Mouse (Mus musculus): ENCODE measurements around the gene Med13l. TPM values are rescaled to one million over a fixed set of nuclear protein-coding genes. Genes with fewer than 3 reads are reported as not detected.

The Med13l gene
- total RNA-seq, 2 experiments from 2014 or later = 136 to 166 TPM

- ATAC-seq (replicated peaks; ENCODE audit: low FRiP score, poor library complexity, severe bottlenecking) = no peak
These were observed 7.2 kb upstream of the Med13l start for GRCm38 (mm10) chr5:118553290-118553689.

GRCm38 (mm10) chr5:118555305-118555704 lies 5.2 kb upstream of the Med13l start:
- no peak for ATAC-seq (replicated peaks; ENCODE audit: low FRiP score, poor library complexity, severe bottlenecking)

- ATAC-seq (replicated peaks; ENCODE audit: low FRiP score, poor library complexity, severe bottlenecking) = no peak
These were observed 4.0 kb upstream of the Med13l start for GRCm38 (mm10) chr5:118556387-118556937.

- ATAC-seq (replicated peaks; ENCODE audit: low FRiP score, poor library complexity, severe bottlenecking) = no peak
These were observed 1.6 kb upstream of the Med13l start for GRCm38 (mm10) chr5:118558841-118559240.

GRCm38 (mm10) chr5:118559584-118560384 lies 695 bp upstream of the Med13l start:
- peak; percentile 85 for ATAC-seq (replicated peaks; ENCODE audit: low FRiP score, poor library complexity, severe bottlenecking)

- ATAC-seq (replicated peaks; ENCODE audit: low FRiP score, poor library complexity, severe bottlenecking) = peak; percentile 16
These were observed 858 bp downstream of the Med13l start for GRCm38 (mm10) chr5:118561086-118561987.

GRCm38 (mm10) chr5:118562206-118562605 lies 1.7 kb downstream of the Med13l start:
- ATAC-seq (replicated peaks; ENCODE audit: low FRiP score, poor library complexity, severe bottlenecking) = no peak

GRCm38 (mm10) chr5:118563590-118563989 lies 3.1 kb downstream of the Med13l start:
- ATAC-seq (replicated peaks; ENCODE audit: low FRiP score, poor library complexity, severe bottlenecking) = no peak

GRCm38 (mm10) chr5:118567395-118567794 lies 6.9 kb downstream of the Med13l start:
- no peak for ATAC-seq (replicated peaks; ENCODE audit: low FRiP score, poor library complexity, severe bottlenecking)

GRCm38 (mm10) chr5:118569017-118569416 lies 8.5 kb downstream of the Med13l start:
- no peak for ATAC-seq (replicated peaks; ENCODE audit: low FRiP score, poor library complexity, severe bottlenecking)

- ATAC-seq (replicated peaks; ENCODE audit: low FRiP score, poor library complexity, severe bottlenecking) = no peak
These were observed 9.4 kb downstream of the Med13l start for GRCm38 (mm10) chr5:118569606-118570580.

- no peak for ATAC-seq (replicated peaks; ENCODE audit: low FRiP score, poor library complexity, severe bottlenecking)
These were observed 11.0 kb downstream of the Med13l start for GRCm38 (mm10) chr5:118571504-118571903.

- ATAC-seq (replicated peaks; ENCODE audit: low FRiP score, poor library complexity, severe bottlenecking) = no peak
These were observed 13.8 kb downstream of the Med13l start for GRCm38 (mm10) chr5:118574236-118574635.

GRCm38 (mm10) chr5:118574997-118575396 lies 14.5 kb downstream of the Med13l start:
- no peak for ATAC-seq (replicated peaks; ENCODE audit: low FRiP score, poor library complexity, severe bottlenecking)

- ATAC-seq (replicated peaks; ENCODE audit: low FRiP score, poor library complexity, severe bottlenecking) = no peak
These were observed 15.4 kb downstream of the Med13l start for GRCm38 (mm10) chr5:118575909-118576308.

- no peak for ATAC-seq (replicated peaks; ENCODE audit: low FRiP score, poor library complexity, severe bottlenecking)
These were observed 16.3 kb downstream of the Med13l start for GRCm38 (mm10) chr5:118576731-118577130.

GRCm38 (mm10) chr5:118585355-118585754 lies 24.9 kb downstream of the Med13l start:
- ATAC-seq (replicated peaks; ENCODE audit: low FRiP score, poor library complexity, severe bottlenecking) = no peak

GRCm38 (mm10) chr5:118586560-118586959 lies 26.1 kb downstream of the Med13l start:
- ATAC-seq (replicated peaks; ENCODE audit: low FRiP score, poor library complexity, severe bottlenecking) = no peak

GRCm38 (mm10) chr5:118588381-118588925 lies 28.0 kb downstream of the Med13l start:
- ATAC-seq (replicated peaks; ENCODE audit: low FRiP score, poor library complexity, severe bottlenecking) = no peak
